Mouse (Mus musculus): Measurements from ENCODE around the gene Pfkm. TPM values are rescaled to one million over a fixed set of nuclear protein-coding genes. Genes with fewer than 3 reads are reported as not detected.
A peak's percentile ranks its signal among the peaks of the same experiment; 100 is the strongest.

The Pfkm gene
- polyA plus RNA-seq, 1 experiment from 2014 or later: 12.8 TPM

DNA sequence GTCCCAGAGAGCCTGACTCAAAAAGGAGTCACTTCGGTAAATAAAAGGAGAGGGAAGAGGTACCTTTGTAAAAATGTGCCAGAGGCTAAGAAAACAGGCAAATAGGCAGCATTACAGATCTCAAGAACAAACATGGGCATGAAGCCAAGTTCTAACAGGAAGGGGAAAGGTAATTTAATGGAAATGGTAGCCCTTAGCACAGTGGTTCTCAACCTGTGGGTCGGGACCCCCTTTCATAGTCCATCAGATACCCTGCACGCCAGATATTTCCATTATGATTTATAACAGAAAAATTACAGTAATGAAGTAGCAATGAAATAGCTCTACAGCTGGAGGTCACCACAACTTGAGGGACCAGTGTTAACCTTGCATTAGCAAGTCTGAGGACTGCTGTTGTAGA, 84.9 kb downstream of the Pfkm start:
- Histone ChIP-seq H3K9ac (replicated peaks; ENCODE audit: low read depth) (no peak overlapping the region), H3K27me3 (replicated peaks; ENCODE audit: insufficient read depth, low read length) (0 out of 2 replicates have a peak, but pooled peaks cover 3% of the 10 kb centered on the region), H3K4me2 (replicated peaks; ENCODE audit: low read depth, low read length) (no peak overlapping the region), H3K36me3 (ENCODE audit: insufficient read depth, low read length) (no peaks in the 10 kb centered on the region), H3K9me3 (ENCODE audit: low read length) (no peaks in the 10 kb centered on the region), H3K4me3 (ENCODE audit: low read depth, low read length) (no peak overlapping the region), H3K27ac (ENCODE audit: low read length) (no peak overlapping the region), H3K4me1 (ENCODE audit: insufficient read depth, low read depth, low read length) (no peaks in the 10 kb centered on the region)
- TF ChIP-seq CTCF (IDR thresholded peaks at IDR 0.05) (no peak), EP300 (IDR thresholded peaks at IDR 0.05) (no peak)
- 55% methylated on average over 3 of the region's 3 CpGs for WGBS
- DNase-seq (ENCODE audit: low spot score) (no peak), ATAC-seq (no peak)

DNA sequence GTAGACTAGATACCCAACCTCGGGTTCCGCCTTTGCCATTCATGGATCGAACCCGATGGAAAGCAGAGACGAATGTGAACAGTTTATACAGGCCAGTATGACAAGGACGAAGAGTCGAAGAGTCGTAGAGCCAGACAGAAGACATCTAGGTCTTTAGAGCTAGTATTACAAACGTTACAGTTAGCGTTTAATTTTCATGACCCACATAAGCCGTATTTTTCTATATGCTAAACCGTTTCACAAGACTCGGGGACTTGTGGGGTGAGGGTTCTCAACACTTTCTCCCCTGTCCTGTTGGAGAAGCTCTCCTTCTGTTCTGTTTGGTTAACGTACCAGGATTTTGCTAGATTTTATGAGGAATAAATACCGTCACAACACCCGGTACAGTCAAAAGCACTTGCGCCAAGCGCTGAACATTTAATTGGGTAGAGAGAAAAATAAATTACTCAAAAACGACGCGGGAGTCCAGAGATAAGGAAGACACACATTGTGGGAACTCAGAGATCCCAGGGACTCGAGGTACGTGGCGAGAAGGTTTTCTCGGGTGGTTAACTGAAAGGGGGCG, 88.3 kb downstream of the Pfkm start:
- H3K27ac ChIP-seq (ENCODE audit: low read length): peak overlapping the region; percentile 48
- H3K9ac ChIP-seq (replicated peaks; ENCODE audit: low read depth): no peak overlapping the region

DNA sequence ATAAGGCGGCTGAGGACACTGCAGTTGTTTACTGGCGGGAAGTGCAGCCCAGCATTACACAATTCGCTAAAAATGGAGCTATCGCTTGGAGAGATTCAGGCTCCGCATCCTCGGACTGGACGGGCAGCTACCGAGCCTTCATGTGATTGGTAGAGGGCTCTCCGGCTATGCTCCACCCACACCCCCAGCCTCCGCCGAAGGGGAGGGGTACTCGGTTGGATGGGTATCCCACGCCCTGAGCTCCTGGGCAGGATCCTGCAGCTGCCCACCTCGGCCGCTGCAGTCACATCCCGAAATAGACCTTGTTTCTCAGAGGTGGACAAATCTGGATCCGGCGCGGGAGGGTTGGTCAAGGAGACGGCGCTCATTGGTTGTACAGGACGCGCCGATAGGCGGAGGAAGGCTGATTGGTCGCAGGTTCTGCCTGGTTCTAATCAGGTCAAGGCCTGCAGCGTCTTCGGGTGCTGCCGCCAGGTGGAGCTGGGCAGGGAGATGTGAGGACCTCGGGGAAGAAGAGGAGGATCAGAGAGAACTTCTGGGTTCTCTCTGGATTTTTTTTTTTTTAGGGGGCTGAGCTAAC, 88.8 kb downstream of the Pfkm start:
- 1% methylated on average over 30 of the region's 30 CpGs for WGBS
- H3K9me3 ChIP-seq (ENCODE audit: low read length): no peaks in the 10 kb centered on the region
- peak overlapping the region; percentile 48; the same call in 1 of the 2 replicates for H3K27ac ChIP-seq (ENCODE audit: low read length)
- TF ChIP-seq EP300 (IDR thresholded peaks at IDR 0.05) (no peak; the same call in 1 of the 2 replicates), CTCF (IDR thresholded peaks at IDR 0.05) (peak; percentile 88)
- H3K27me3 ChIP-seq (replicated peaks; ENCODE audit: insufficient read depth, low read length): no peaks in the 10 kb centered on the region
- H3K36me3 ChIP-seq (ENCODE audit: insufficient read depth, low read length): no peaks in the 10 kb centered on the region
- H3K4me1 ChIP-seq (ENCODE audit: insufficient read depth, low read depth, low read length): no peaks in the 10 kb centered on the region
- H3K9ac ChIP-seq (replicated peaks; ENCODE audit: low read depth): no peak overlapping the region
- H3K4me3 ChIP-seq (ENCODE audit: low read depth, low read length): peak overlapping the region; percentile 41
- DNase-seq (ENCODE audit: low spot score) (peak; percentile 96), ATAC-seq (peak; percentile 99)
- H3K4me2 ChIP-seq (replicated peaks; ENCODE audit: low read depth, low read length): peak overlapping the region; percentile 53

More for the DNA sequence above, 88.3 kb downstream of the Pfkm start:
- peak; percentile 11 for DNase-seq (ENCODE audit: low spot score)
- peak overlapping the region; percentile 41 for H3K4me3 ChIP-seq (ENCODE audit: low read depth, low read length)
- no peaks in the 10 kb centered on the region for H3K4me1 ChIP-seq (ENCODE audit: insufficient read depth, low read depth, low read length)
- no peaks in the 10 kb centered on the region for H3K27me3 ChIP-seq (replicated peaks; ENCODE audit: insufficient read depth, low read length)
- 11% methylated on average over 26 of the region's 26 CpGs for WGBS
- TF ChIP-seq CTCF (IDR thresholded peaks at IDR 0.05) (no peak), EP300 (IDR thresholded peaks at IDR 0.05) (no peak)
- no peaks in the 10 kb centered on the region for H3K36me3 ChIP-seq (ENCODE audit: insufficient read depth, low read length)
- no peaks in the 10 kb centered on the region for H3K9me3 ChIP-seq (ENCODE audit: low read length)
- ATAC-seq: no peak
- H3K4me2 ChIP-seq (replicated peaks; ENCODE audit: low read depth, low read length): peak overlapping the region; percentile 53

Other genes starting within 250 kb of the Pfkm start
- 43.2 and 52.1 TPM in 2 replicates for gene Hdac7, start 248.1 kb upstream of the Pfkm start, polyA plus RNA-seq (2015; fragmentation: Nextera tagmentation; extraction: Ambion mirVana)
- gene Vdr, start 182.0 kb upstream of the Pfkm start, polyA plus RNA-seq (2015; fragmentation: Nextera tagmentation; extraction: Ambion mirVana): 2.6 TPM in 2 replicates
- 30.3 and 36.7 TPM in 2 replicates for gene Tmem106c, start 128.4 kb upstream of the Pfkm start, polyA plus RNA-seq (2015; fragmentation: Nextera tagmentation; extraction: Ambion mirVana)
- 0.18 TPM in 1 of 2 replicates, not detected in the other for gene Col2a1, start 87.9 kb upstream of the Pfkm start, polyA plus RNA-seq (2015; fragmentation: Nextera tagmentation; extraction: Ambion mirVana)
- 9.2 and 10.2 TPM in 2 replicates for gene Senp1, start 1.2 kb downstream of the Pfkm start, polyA plus RNA-seq (2015; fragmentation: Nextera tagmentation; extraction: Ambion mirVana)
- 40.3 and 42.3 TPM in 2 replicates for gene Asb8, start 73.0 kb downstream of the Pfkm start, polyA plus RNA-seq (2015; fragmentation: Nextera tagmentation; extraction: Ambion mirVana)
- 0.04 and 0.07 TPM in 2 replicates for gene Ccdc184, start 74.6 kb downstream of the Pfkm start, polyA plus RNA-seq (2015; fragmentation: Nextera tagmentation; extraction: Ambion mirVana)
- gene Olfr288, start 103.0 kb downstream of the Pfkm start, polyA plus RNA-seq (2015; fragmentation: Nextera tagmentation; extraction: Ambion mirVana): not detected in 2 replicates
- gene Gm44579, start 128.4 kb downstream of the Pfkm start, polyA plus RNA-seq (2015; fragmentation: Nextera tagmentation; extraction: Ambion mirVana): not detected in 2 replicates
- not detected in 2 replicates for gene Olfr287, start 128.5 kb downstream of the Pfkm start, polyA plus RNA-seq (2015; fragmentation: Nextera tagmentation; extraction: Ambion mirVana)
- gene Olfr286, start 141.9 kb downstream of the Pfkm start, polyA plus RNA-seq (2015; fragmentation: Nextera tagmentation; extraction: Ambion mirVana): not detected in 2 replicates
- gene H1fnt, start 164.7 kb downstream of the Pfkm start, polyA plus RNA-seq (2015; fragmentation: Nextera tagmentation; extraction: Ambion mirVana): not detected in 2 replicates
- 0.93 and 1.3 TPM in 2 replicates for gene Zfp641, start 203.6 kb downstream of the Pfkm start, polyA plus RNA-seq (2015; fragmentation: Nextera tagmentation; extraction: Ambion mirVana)
- gene Olfr285, start 224.8 kb downstream of the Pfkm start, polyA plus RNA-seq (2015; fragmentation: Nextera tagmentation; extraction: Ambion mirVana): not detected in 2 replicates
- gene Olfr284, start 248.4 kb downstream of the Pfkm start, polyA plus RNA-seq (2015; fragmentation: Nextera tagmentation; extraction: Ambion mirVana): not detected in 2 replicates